Mouse (Mus musculus) erythroblast, embryonic 14.5 days (primary cell): ENCODE results near the gene Mospd3.

Experiments used
- GATA1 ChIP-seq: IDR thresholded peaks from 2 replicates; pipeline ENCODE4 v1.6.1; 2012; ENCODE audit warnings: low read length, inconsistent platforms, mixed read lengths
- TAL1 ChIP-seq: IDR thresholded peaks from 3 replicates; pipeline ENCODE4 v1.6.1; 2012; ENCODE audit warnings: low read length, inconsistent platforms, mixed read lengths

GRCm38 (mm10) chr5:137601365-137601729, 489 bp upstream of the Mospd3 start:
- no peak for TF ChIP-seq GATA1
- TF ChIP-seq TAL1 = no peak
